Mouse (Mus musculus) ES-Bruce4 (cell line): ENCODE data around the gene Rad18.

Source experiments
- CTCF ChIP-seq: IDR thresholded peaks from one replicate; pipeline ENCODE4 v1.8.1; 2011; ENCODE audit warnings: low read depth, low read length
- EP300 ChIP-seq: IDR thresholded peaks from 2 replicates; pipeline ENCODE4 v1.6.1; 2011; ENCODE audit warnings: low read depth, low read length; ENCODE audit not compliant: insufficient read depth
- POLR2A ChIP-seq: IDR thresholded peaks from one replicate; pipeline ENCODE4 v1.8.1; 2011; ENCODE audit warnings: low read length; ENCODE audit not compliant: insufficient read depth

- TF ChIP-seq POLR2A: no peak
- no peak for TF ChIP-seq EP300
- no peak for TF ChIP-seq CTCF
Measured at GRCm38 (mm10) chr6:112586999-112587398, 109.5 kb downstream of the Rad18 start.
